Mouse (Mus musculus): ENCODE data around the gene Tnfsf13b. TPM values are rescaled to one million over a fixed set of nuclear protein-coding genes. Genes with fewer than 3 reads are reported as not detected.

Gene Tnfsf13b
- polyA plus RNA-seq, 1 experiment from 2014 or later: 1.5 TPM

GRCm38 (mm10) chr8:9978475-9979230, 27.6 kb upstream of the Tnfsf13b start:
- Histone ChIP-seq H3K9ac (ENCODE audit: low read length) (peak overlapping the region; percentile 95), H3K27ac (ENCODE audit: low read length) (no peak overlapping the region), H3K4me1 (replicated peaks; ENCODE audit: control insufficient read depth, insufficient read depth, low read length) (peaks cover 27% of the 10 kb centered on the region), H3K4me3 (ENCODE audit: low read length) (peak overlapping the region; percentile 94), H3K27me3 (ENCODE audit: control insufficient read depth, insufficient read depth, low read depth, low read length) (no peaks in the 10 kb centered on the region), H3K4me2 (ENCODE audit: low read depth, low read length) (peak overlapping the region; percentile 83), H3K9me3 (ENCODE audit: control insufficient read depth, low read length) (no peaks in the 10 kb centered on the region), H3K36me3 (ENCODE audit: control insufficient read depth, insufficient read depth, low read length) (no peaks in the 10 kb centered on the region)
- no peak for ATAC-seq (ENCODE audit: low read depth)
- WGBS: 41% methylated on average over 18 of the region's 18 CpGs

GRCm38 (mm10) chr8:9979746-9980145, 26.5 kb upstream of the Tnfsf13b start:
- WGBS: 41% methylated on average over 1 of the region's 1 CpGs
- Histone ChIP-seq H3K4me2 (ENCODE audit: low read depth, low read length) (no peak overlapping the region), H3K4me1 (replicated peaks; ENCODE audit: control insufficient read depth, insufficient read depth, low read length) (peaks cover 27% of the 10 kb centered on the region), H3K27ac (ENCODE audit: low read length) (no peak overlapping the region), H3K9me3 (ENCODE audit: control insufficient read depth, low read length) (no peaks in the 10 kb centered on the region), H3K9ac (ENCODE audit: low read length) (no peak overlapping the region), H3K4me3 (ENCODE audit: low read length) (no peak overlapping the region), H3K27me3 (ENCODE audit: control insufficient read depth, insufficient read depth, low read depth, low read length) (no peaks in the 10 kb centered on the region), H3K36me3 (ENCODE audit: control insufficient read depth, insufficient read depth, low read length) (0 out of 2 replicates have a peak, but pooled peaks cover 2% of the 10 kb centered on the region)
- no peak for ATAC-seq (ENCODE audit: low read depth)

GRCm38 (mm10) chr8:9980188-9980587, 26.1 kb upstream of the Tnfsf13b start:
- H3K27me3 ChIP-seq (ENCODE audit: control insufficient read depth, insufficient read depth, low read depth, low read length): no peaks in the 10 kb centered on the region
- H3K4me1 ChIP-seq (replicated peaks; ENCODE audit: control insufficient read depth, insufficient read depth, low read length): peaks cover 24% of the 10 kb centered on the region
- 0 out of 2 replicates have a peak, but pooled peaks cover 2% of the 10 kb centered on the region for H3K36me3 ChIP-seq (ENCODE audit: control insufficient read depth, insufficient read depth, low read length)
- no peak overlapping the region for H3K27ac ChIP-seq (ENCODE audit: low read length)
- H3K4me3 ChIP-seq (ENCODE audit: low read length): no peak overlapping the region
- no peak for ATAC-seq (ENCODE audit: low read depth)
- no peak overlapping the region for H3K4me2 ChIP-seq (ENCODE audit: low read depth, low read length)
- no peak overlapping the region for H3K9ac ChIP-seq (ENCODE audit: low read length)
- H3K9me3 ChIP-seq (ENCODE audit: control insufficient read depth, low read length): no peaks in the 10 kb centered on the region

- H3K36me3 ChIP-seq (ENCODE audit: control insufficient read depth, insufficient read depth, low read length): no peaks in the 10 kb centered on the region
- no peak overlapping the region for H3K9ac ChIP-seq (ENCODE audit: low read length)
- H3K9me3 ChIP-seq (ENCODE audit: control insufficient read depth, low read length): no peaks in the 10 kb centered on the region
- peaks cover 7% of the 10 kb centered on the region for H3K27me3 ChIP-seq (ENCODE audit: control insufficient read depth, insufficient read depth, low read depth, low read length)
- ATAC-seq (ENCODE audit: low read depth): no peak
- no peak overlapping the region for H3K27ac ChIP-seq (ENCODE audit: low read length)
- H3K4me1 ChIP-seq (replicated peaks; ENCODE audit: control insufficient read depth, insufficient read depth, low read length): peaks cover 12% of the 10 kb centered on the region; the same call in 1 of the 2 replicates
- H3K4me3 ChIP-seq (ENCODE audit: low read length): no peak overlapping the region
- WGBS: 79% methylated on average over 7 of the region's 7 CpGs
- H3K4me2 ChIP-seq (ENCODE audit: low read depth, low read length): no peak overlapping the region
Observed at GRCm38 (mm10) chr8:10004115-10004514, 2.2 kb upstream of the Tnfsf13b start.

GRCm38 (mm10) chr8:10006986-10007659, 856 bp downstream of the Tnfsf13b start:
- no peaks in the 10 kb centered on the region for H3K36me3 ChIP-seq (ENCODE audit: control insufficient read depth, insufficient read depth, low read length)
- peak overlapping the region; percentile 53 for H3K9ac ChIP-seq (ENCODE audit: low read length)
- peaks cover 12% of the 10 kb centered on the region; the same call in 1 of the 2 replicates for H3K4me1 ChIP-seq (replicated peaks; ENCODE audit: control insufficient read depth, insufficient read depth, low read length)
- ATAC-seq (ENCODE audit: low read depth): peak; percentile 27; the same call in 1 of the 2 replicates
- peaks cover 7% of the 10 kb centered on the region for H3K27me3 ChIP-seq (ENCODE audit: control insufficient read depth, insufficient read depth, low read depth, low read length)
- H3K27ac ChIP-seq (ENCODE audit: low read length): no peak overlapping the region
- H3K9me3 ChIP-seq (ENCODE audit: control insufficient read depth, low read length): no peaks in the 10 kb centered on the region
- H3K4me2 ChIP-seq (ENCODE audit: low read depth, low read length): peak overlapping the region; percentile 78
- H3K4me3 ChIP-seq (ENCODE audit: low read length): peak overlapping the region; percentile 48
- 3% methylated on average over 29 of the region's 29 CpGs for whole genome bisulfite sequencing

GRCm38 (mm10) chr8:10007660-10008028, 1.4 kb downstream of the Tnfsf13b start:
- no peak for ATAC-seq (ENCODE audit: low read depth)
- H3K4me1 ChIP-seq (replicated peaks; ENCODE audit: control insufficient read depth, insufficient read depth, low read length): peaks cover 12% of the 10 kb centered on the region; the same call in 1 of the 2 replicates
- H3K9ac ChIP-seq (ENCODE audit: low read length): no peak overlapping the region; the same call in 1 of the 2 replicates
- H3K4me3 ChIP-seq (ENCODE audit: low read length): peak overlapping the region; percentile 48
- peaks cover 7% of the 10 kb centered on the region for H3K27me3 ChIP-seq (ENCODE audit: control insufficient read depth, insufficient read depth, low read depth, low read length)
- H3K4me2 ChIP-seq (ENCODE audit: low read depth, low read length): peak overlapping the region; percentile 78
- WGBS: 29% methylated on average over 6 of the region's 6 CpGs
- H3K36me3 ChIP-seq (ENCODE audit: control insufficient read depth, insufficient read depth, low read length): no peaks in the 10 kb centered on the region
- no peaks in the 10 kb centered on the region for H3K9me3 ChIP-seq (ENCODE audit: control insufficient read depth, low read length)
- H3K27ac ChIP-seq (ENCODE audit: low read length): no peak overlapping the region

- WGBS: 73% methylated on average over 1 of the region's 1 CpGs
- Histone ChIP-seq H3K27me3 (ENCODE audit: control insufficient read depth, insufficient read depth, low read depth, low read length) (no peaks in the 10 kb centered on the region), H3K4me3 (ENCODE audit: low read length) (no peak overlapping the region), H3K9ac (ENCODE audit: low read length) (no peak overlapping the region), H3K36me3 (ENCODE audit: control insufficient read depth, insufficient read depth, low read length) (no peaks in the 10 kb centered on the region), H3K4me2 (ENCODE audit: low read depth, low read length) (no peak overlapping the region), H3K4me1 (replicated peaks; ENCODE audit: control insufficient read depth, insufficient read depth, low read length) (no peaks in the 10 kb centered on the region), H3K9me3 (ENCODE audit: control insufficient read depth, low read length) (no peaks in the 10 kb centered on the region), H3K27ac (ENCODE audit: low read length) (no peak overlapping the region)
- no peak for ATAC-seq (ENCODE audit: low read depth)
Observed at GRCm38 (mm10) chr8:10016252-10016651, 10.0 kb downstream of the Tnfsf13b start.

GRCm38 (mm10) chr8:10017231-10017630, 11.0 kb downstream of the Tnfsf13b start:
- no peak for ATAC-seq (ENCODE audit: low read depth)
- Histone ChIP-seq H3K27me3 (ENCODE audit: control insufficient read depth, insufficient read depth, low read depth, low read length) (no peaks in the 10 kb centered on the region), H3K4me3 (ENCODE audit: low read length) (no peak overlapping the region), H3K4me1 (replicated peaks; ENCODE audit: control insufficient read depth, insufficient read depth, low read length) (no peaks in the 10 kb centered on the region), H3K9ac (ENCODE audit: low read length) (no peak overlapping the region), H3K4me2 (ENCODE audit: low read depth, low read length) (no peak overlapping the region), H3K9me3 (ENCODE audit: control insufficient read depth, low read length) (no peaks in the 10 kb centered on the region), H3K36me3 (ENCODE audit: control insufficient read depth, insufficient read depth, low read length) (no peaks in the 10 kb centered on the region), H3K27ac (ENCODE audit: low read length) (no peak overlapping the region)
- WGBS: 58% methylated on average over 3 of the region's 3 CpGs

- no peak overlapping the region for H3K9ac ChIP-seq (ENCODE audit: low read length)
- H3K9me3 ChIP-seq (ENCODE audit: control insufficient read depth, low read length): no peaks in the 10 kb centered on the region
- no peak overlapping the region for H3K27ac ChIP-seq (ENCODE audit: low read length)
- 71% methylated on average over 8 of the region's 8 CpGs for WGBS
- ATAC-seq (ENCODE audit: low read depth): no peak
- no peaks in the 10 kb centered on the region for H3K36me3 ChIP-seq (ENCODE audit: control insufficient read depth, insufficient read depth, low read length)
- H3K4me1 ChIP-seq (replicated peaks; ENCODE audit: control insufficient read depth, insufficient read depth, low read length): no peaks in the 10 kb centered on the region
- no peaks in the 10 kb centered on the region; the same call in 1 of the 2 replicates for H3K27me3 ChIP-seq (ENCODE audit: control insufficient read depth, insufficient read depth, low read depth, low read length)
- no peak overlapping the region for H3K4me2 ChIP-seq (ENCODE audit: low read depth, low read length)
- H3K4me3 ChIP-seq (ENCODE audit: low read length): no peak overlapping the region
Observed at GRCm38 (mm10) chr8:10030320-10031060, 24.2 kb downstream of the Tnfsf13b start.
